Mouse (Mus musculus) forebrain, embryonic 11.5 days (tissue): Measurements from ENCODE around the gene Inhbc. TPM values are rescaled to one million over a fixed set of nuclear protein-coding genes. Genes with fewer than 3 reads are reported as not detected.

Experiments
- ATAC-seq: fragments of 200-750 bp; cut with Nextera tagmentation; replicated peaks from 2 replicates; pipeline ENCODE4 v1.8.0; 2017; ENCODE audit warnings: moderate TSS enrichment; ENCODE audit not compliant: low FRiP score
- DNase-seq: peaks from one replicate; pipeline ENCODE4 v3.0.0-alpha.2; 2017; ENCODE audit warnings: low spot score
- H3K27ac ChIP-seq: fragments of 300-500 bp; sonication (generic); 2 replicates; pipeline ENCODE4 v1.5.1; 2014; ENCODE audit warnings: low read depth, low read length
- H3K27me3 ChIP-seq: fragments of 300-500 bp; sonication (generic); 2 replicates; pipeline ENCODE4 v1.6.1; 2014; ENCODE audit warnings: mild to moderate bottlenecking, low read length, mixed read lengths; ENCODE audit not compliant: control insufficient read depth, insufficient read depth
- H3K36me3 ChIP-seq: fragments of 300-500 bp; sonication (generic); 2 replicates; pipeline ENCODE4 v1.6.1; 2014; ENCODE audit warnings: mild to moderate bottlenecking, low read length, moderate library complexity, mixed read lengths; ENCODE audit not compliant: control insufficient read depth, insufficient read depth
- H3K4me1 ChIP-seq: fragments of 300-500 bp; sonication (generic); replicated peaks from 2 replicates; pipeline ENCODE4 v1.6.1; 2014; ENCODE audit warnings: low read length, mixed read lengths; ENCODE audit not compliant: control insufficient read depth, insufficient read depth
- H3K4me2 ChIP-seq: fragments of 300-500 bp; sonication (generic); 2 replicates; pipeline ENCODE4 v1.6.1; 2014; ENCODE audit warnings: low read depth, mild to moderate bottlenecking, low read length, moderate library complexity, mixed read lengths; ENCODE audit not compliant: severe bottlenecking
- H3K4me3 ChIP-seq: fragments of 300-500 bp; sonication (generic); 2 replicates; pipeline ENCODE4 v1.5.1; 2014; ENCODE audit warnings: low read depth, low read length
- H3K9ac ChIP-seq: fragments of 300-500 bp; sonication (generic); 2 replicates; pipeline ENCODE4 v1.6.1; 2014; ENCODE audit warnings: low read length
- H3K9me3 ChIP-seq: fragments of 300-500 bp; sonication (generic); 2 replicates; pipeline ENCODE4 v1.6.1; 2016; ENCODE audit warnings: low read length, mixed read lengths; ENCODE audit not compliant: control insufficient read depth
- WGBS: fragments of 180-500 bp; shearing (Covaris S2); extraction: QIAGEN DNeasy Blood & Tissue Kit; methylation state at CpG from one replicate; pipeline ENCODE4 v1.1.7; 2014; 5-methylcytosine and 5-hydroxymethylcytosine counted together
- polyA plus RNA-seq: library from polyadenylated mRNA; unstranded; fragments of >200 nt; fragmentation: Nextera tagmentation; extraction: Ambion mirVana; gene quantifications from 2 replicates; pipeline ENCODE4 v1.2.1, GENCODE M21; 2014

Gene Inhbc
- polyA plus RNA-seq, 1 experiment from 2014 or later = not detected

DNA sequence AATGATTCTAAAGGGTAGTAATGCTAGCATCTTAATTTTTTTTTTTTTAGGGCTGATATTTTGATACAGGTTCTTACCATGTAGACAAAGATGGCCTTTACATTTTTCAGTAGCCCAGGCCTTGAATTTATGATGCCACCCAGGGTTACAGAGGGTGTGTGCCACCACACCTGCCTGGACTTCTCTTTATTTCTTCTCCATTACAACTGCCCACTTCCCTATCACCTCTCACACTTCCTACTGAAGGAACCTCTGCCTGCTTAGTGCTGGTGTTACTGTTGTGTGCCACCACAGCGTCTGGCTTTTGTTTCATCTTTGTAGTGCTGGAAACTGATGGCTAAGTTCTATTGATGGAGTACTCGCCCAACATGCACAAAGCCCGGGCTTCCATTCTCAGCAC lies 9.5 kb downstream of the Inhbc start:
- no peak for DNase-seq
- Histone ChIP-seq H3K27ac (no peak overlapping the region), H3K9ac (no peak overlapping the region), H3K4me2 (no peak overlapping the region), H3K4me3 (no peak overlapping the region), H3K36me3 (no peaks in the 10 kb centered on the region), H3K9me3 (no peaks in the 10 kb centered on the region), H3K27me3 (no peaks in the 10 kb centered on the region), H3K4me1 (no peaks in the 10 kb centered on the region)
- no peak for ATAC-seq
- WGBS = 89% methylated on average over 3 of the region's 3 CpGs

- ATAC-seq (no peak), DNase-seq (no peak)
- no peak overlapping the region for H3K27ac ChIP-seq
- H3K9ac ChIP-seq = no peak overlapping the region
- H3K27me3 ChIP-seq = no peaks in the 10 kb centered on the region
- no peak overlapping the region for H3K4me2 ChIP-seq
- WGBS = 62% methylated on average over 10 of the region's 10 CpGs
- no peaks in the 10 kb centered on the region for H3K36me3 ChIP-seq
- H3K9me3 ChIP-seq = no peaks in the 10 kb centered on the region
- no peak overlapping the region for H3K4me3 ChIP-seq
- H3K4me1 ChIP-seq = peaks cover 2% of the 10 kb centered on the region; the same call in 1 of the 2 replicates
These were observed 14.9 kb downstream of the Inhbc start for GRCm38 (mm10) chr10:127355336-127355735.

GRCm38 (mm10) chr10:127353909-127354895 lies 16.0 kb downstream of the Inhbc start, which contains the start of gene Inhbe:
TSS of gene Inhbe (minus strand) at chr10:127354411.
- Histone ChIP-seq H3K9ac (no peak within 1 kb of the TSS), H3K4me3 (no peak within 1 kb of the TSS), H3K4me2 (no peak within 1 kb of the TSS), H3K36me3 (no peaks in the 10 kb centered on the region), H3K9me3 (no peaks in the 10 kb centered on the region), H3K4me1 (peaks cover 2% of the 10 kb centered on the region; the same call in 1 of the 2 replicates), H3K27ac (no peak within 1 kb of the TSS), H3K27me3 (no peaks in the 10 kb centered on the region)
- ATAC-seq (no peak), DNase-seq (no peak)
- 85% methylated on average over 18 of the region's 18 CpGs for WGBS

GRCm38 (mm10) chr10:127352766-127353165 lies 17.5 kb downstream of the Inhbc start:
- no peak overlapping the region for H3K27ac ChIP-seq
- H3K4me1 ChIP-seq = peaks cover 2% of the 10 kb centered on the region; the same call in 1 of the 2 replicates
- ATAC-seq (no peak), DNase-seq (no peak)
- no peaks in the 10 kb centered on the region for H3K36me3 ChIP-seq
- H3K27me3 ChIP-seq = no peaks in the 10 kb centered on the region
- H3K9me3 ChIP-seq = no peaks in the 10 kb centered on the region
- no peak overlapping the region for H3K9ac ChIP-seq
- no peak overlapping the region for H3K4me3 ChIP-seq
- no peak overlapping the region for H3K4me2 ChIP-seq
- WGBS = 90% methylated on average over 11 of the region's 11 CpGs

DNA sequence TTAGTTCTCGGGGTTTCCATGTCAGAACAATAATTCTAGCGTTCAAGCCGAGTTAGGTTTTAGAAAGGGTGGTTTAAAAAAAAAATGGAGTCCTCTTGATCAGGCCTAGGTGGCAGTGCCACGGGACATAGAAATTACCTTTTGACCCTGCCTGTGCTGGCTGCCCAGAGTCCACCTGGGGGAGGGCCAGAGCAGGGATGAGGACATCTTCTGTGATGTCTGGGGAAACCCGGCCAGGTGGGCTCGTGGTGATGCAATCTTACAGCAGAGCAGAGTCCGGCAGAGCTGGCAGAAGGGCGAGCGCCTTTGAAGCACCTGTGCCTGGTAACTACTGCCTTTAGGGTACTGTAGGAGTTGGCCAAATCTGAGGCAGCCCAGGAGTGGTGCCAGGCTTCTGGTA lies 18.0 kb downstream of the Inhbc start:
- DNase-seq (no peak), ATAC-seq (no peak)
- no peak overlapping the region for H3K4me3 ChIP-seq
- 89% methylated on average over 9 of the region's 9 CpGs for WGBS
- no peak overlapping the region for H3K4me2 ChIP-seq
- H3K9me3 ChIP-seq = no peaks in the 10 kb centered on the region
- H3K27ac ChIP-seq = no peak overlapping the region
- peaks cover 2% of the 10 kb centered on the region; the same call in 1 of the 2 replicates for H3K4me1 ChIP-seq
- H3K27me3 ChIP-seq = no peaks in the 10 kb centered on the region
- no peak overlapping the region for H3K9ac ChIP-seq
- no peaks in the 10 kb centered on the region for H3K36me3 ChIP-seq

- Histone ChIP-seq H3K9me3 (no peaks in the 10 kb centered on the region), H3K27ac (no peak overlapping the region), H3K4me2 (no peak overlapping the region), H3K4me1 (peaks cover 2% of the 10 kb centered on the region; the same call in 1 of the 2 replicates), H3K9ac (no peak overlapping the region), H3K36me3 (no peaks in the 10 kb centered on the region), H3K4me3 (no peak overlapping the region), H3K27me3 (no peaks in the 10 kb centered on the region)
- WGBS = 77% methylated on average over 8 of the region's 8 CpGs
- no peak for DNase-seq
- ATAC-seq = no peak
These were observed 18.5 kb downstream of the Inhbc start for GRCm38 (mm10) chr10:127351719-127352118.

DNA sequence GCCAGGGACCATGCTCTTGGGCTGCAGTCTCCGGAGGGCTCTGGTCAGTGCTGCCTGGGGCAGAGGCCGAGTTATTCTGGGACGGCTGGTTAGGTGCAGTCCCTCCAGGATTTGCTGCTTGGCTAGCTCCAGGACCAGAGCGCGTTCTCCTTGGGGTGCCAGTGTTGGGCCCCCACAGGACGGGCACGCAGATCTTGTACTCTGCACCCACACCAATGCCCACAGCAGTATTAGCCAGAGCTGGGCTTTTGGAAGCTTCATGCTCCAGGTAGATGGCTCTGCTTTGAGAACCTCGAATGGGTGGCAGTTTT lies 19.0 kb downstream of the Inhbc start:
- no peaks in the 10 kb centered on the region for H3K36me3 ChIP-seq
- no peak for DNase-seq
- no peak overlapping the region for H3K27ac ChIP-seq
- no peak overlapping the region for H3K4me3 ChIP-seq
- whole genome bisulfite sequencing = 85% methylated on average over 8 of the region's 8 CpGs
- no peak overlapping the region; the same call in 1 of the 2 replicates for H3K9ac ChIP-seq
- no peak overlapping the region; the same call in 1 of the 2 replicates for H3K4me2 ChIP-seq
- H3K9me3 ChIP-seq = no peaks in the 10 kb centered on the region
- H3K4me1 ChIP-seq = peaks cover 2% of the 10 kb centered on the region; the same call in 1 of the 2 replicates
- no peaks in the 10 kb centered on the region for H3K27me3 ChIP-seq
- no peak for ATAC-seq

GRCm38 (mm10) chr10:127350594-127351284 lies 19.5 kb downstream of the Inhbc start:
- H3K9me3 ChIP-seq = no peaks in the 10 kb centered on the region
- no peak overlapping the region for H3K27ac ChIP-seq
- peak; percentile 80 for ATAC-seq
- WGBS = 16% methylated on average over 24 of the region's 24 CpGs
- H3K9ac ChIP-seq = peak overlapping the region; percentile 41
- H3K4me1 ChIP-seq = peaks cover 2% of the 10 kb centered on the region; the same call in 1 of the 2 replicates
- H3K36me3 ChIP-seq = no peaks in the 10 kb centered on the region
- H3K27me3 ChIP-seq = no peaks in the 10 kb centered on the region
- peak overlapping the region; percentile 46; the same call in 1 of the 2 replicates for H3K4me2 ChIP-seq
- H3K4me3 ChIP-seq = peak overlapping the region; percentile 18
- DNase-seq = peak; percentile 88
